Mouse (Mus musculus): Measurements from ENCODE around the gene Tgm5. TPM values are rescaled to one million over a fixed set of nuclear protein-coding genes. Genes with fewer than 3 reads are reported as not detected.
"Not testable (repeated sequence)": the region's sequence is repeated elsewhere in the genome, so short reads cannot be mapped to it uniquely, and the experiment has no call there.

Tgm5 gene
- polyA plus RNA-seq, 1 experiment from 2014 or later: 5.6 TPM

DNA sequence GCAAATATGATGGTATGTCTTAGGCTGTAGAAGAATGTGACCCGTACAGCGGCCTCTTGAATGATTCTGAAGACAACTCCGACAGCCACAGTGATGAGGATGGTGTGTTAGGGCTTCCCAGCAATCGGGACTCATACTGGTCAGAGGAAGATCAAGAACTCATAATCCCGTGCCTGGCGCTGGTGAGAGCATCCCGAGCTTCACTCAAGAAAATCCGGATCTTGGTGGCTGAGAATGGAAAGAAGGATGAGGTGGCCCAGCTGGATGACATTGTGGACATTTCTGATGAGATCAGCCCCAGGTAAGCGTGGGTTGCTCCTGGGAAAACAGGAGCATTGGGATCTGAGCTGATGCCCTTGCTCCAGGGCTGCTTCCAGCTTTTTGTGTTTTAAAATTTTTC lies 73.0 kb downstream of the Tgm5 start:
- Histone ChIP-seq H3K27ac (ENCODE audit: low read length) (no peak overlapping the region), H3K4me3 (ENCODE audit: low read length) (no peak overlapping the region), H3K4me2 (replicated peaks; ENCODE audit: low read depth, low read length) (no peak overlapping the region), H3K9ac (replicated peaks; ENCODE audit: low read length) (no peak overlapping the region), H3K27me3 (ENCODE audit: insufficient read depth, low read length) (no peaks in the 10 kb centered on the region), H3K9me3 (ENCODE audit: low read length) (no peaks in the 10 kb centered on the region), H3K4me1 (ENCODE audit: insufficient read depth, low read length) (peaks cover 8% of the 10 kb centered on the region), H3K36me3 (ENCODE audit: insufficient read depth, low read length) (peaks cover 16% of the 10 kb centered on the region)
- 90% methylated on average over 9 of the region's 9 CpGs for WGBS
- no peak for ATAC-seq (ENCODE audit: low FRiP score, low TSS enrichment)

DNA sequence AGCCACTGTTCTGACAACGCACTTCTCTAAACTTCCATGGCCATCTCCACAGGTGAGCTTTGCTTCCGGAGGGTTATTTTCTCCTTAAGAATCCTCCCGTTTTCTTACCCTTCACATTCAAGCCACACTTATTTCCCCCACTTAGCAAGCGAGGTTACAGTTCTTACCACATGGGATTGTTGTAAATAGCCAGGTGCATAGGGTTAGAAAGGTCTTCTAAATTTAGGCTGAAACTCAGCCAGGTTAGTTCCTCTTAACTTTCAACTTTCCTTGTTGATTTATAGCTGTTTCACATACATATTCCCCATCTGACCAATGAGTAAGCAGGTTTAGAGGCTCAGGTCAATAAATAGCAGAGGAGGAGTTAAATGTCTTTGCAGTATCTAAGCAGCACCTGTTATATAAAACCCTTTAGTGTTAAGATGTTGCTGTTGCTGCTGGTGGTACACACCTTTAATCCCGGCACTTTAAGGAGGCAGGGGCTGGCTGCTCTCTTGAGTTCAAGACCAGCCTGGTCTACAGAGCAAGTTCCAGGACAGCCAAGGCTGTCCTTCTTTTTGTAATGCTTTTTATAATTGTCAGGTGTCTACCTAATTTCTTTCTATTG lies 76.5 kb downstream of the Tgm5 start:
- peaks cover 10% of the 10 kb centered on the region for H3K36me3 ChIP-seq (ENCODE audit: insufficient read depth, low read length)
- no peaks in the 10 kb centered on the region for H3K27me3 ChIP-seq (ENCODE audit: insufficient read depth, low read length)
- H3K27ac ChIP-seq (ENCODE audit: low read length): no peak overlapping the region
- H3K9ac ChIP-seq (replicated peaks; ENCODE audit: low read length): peak overlapping the region; percentile 84
- H3K4me2 ChIP-seq (replicated peaks; ENCODE audit: low read depth, low read length): peak overlapping the region; percentile 76
- peak overlapping the region; percentile 96 for H3K4me3 ChIP-seq (ENCODE audit: low read length)
- H3K9me3 ChIP-seq (ENCODE audit: low read length): no peaks in the 10 kb centered on the region
- H3K4me1 ChIP-seq (ENCODE audit: insufficient read depth, low read length): peaks cover 8% of the 10 kb centered on the region
- no peak for ATAC-seq (ENCODE audit: low FRiP score, low TSS enrichment)
- 29% methylated on average over 5 of the region's 5 CpGs for WGBS

DNA sequence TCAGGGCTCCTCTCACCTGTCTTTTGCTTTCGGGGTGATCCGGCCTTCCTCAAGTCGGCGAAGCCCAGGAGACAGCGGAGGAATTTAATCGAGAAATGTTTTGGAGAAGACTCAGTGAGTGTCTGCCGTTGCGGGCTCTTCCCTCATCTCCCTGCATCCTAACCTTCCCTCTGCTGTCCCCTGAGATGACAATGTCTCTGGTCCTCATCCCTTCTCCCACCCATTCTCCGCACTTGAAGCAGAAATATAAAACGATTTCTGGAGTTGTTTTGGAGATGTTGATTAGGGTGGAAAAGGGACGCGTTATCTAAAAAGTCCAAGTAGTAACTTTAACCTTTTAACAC lies 77.0 kb downstream of the Tgm5 start:
- peak overlapping the region; percentile 96 for H3K4me3 ChIP-seq (ENCODE audit: low read length)
- peak overlapping the region; percentile 76 for H3K4me2 ChIP-seq (replicated peaks; ENCODE audit: low read depth, low read length)
- H3K9me3 ChIP-seq (ENCODE audit: low read length): no peaks in the 10 kb centered on the region
- peak overlapping the region; percentile 56; the same call in 1 of the 2 replicates for H3K27ac ChIP-seq (ENCODE audit: low read length)
- peaks cover 10% of the 10 kb centered on the region for H3K36me3 ChIP-seq (ENCODE audit: insufficient read depth, low read length)
- 0 out of 2 replicates have a peak, but pooled peaks have one; percentile 1 for ATAC-seq (ENCODE audit: low FRiP score, low TSS enrichment)
- WGBS: under 1% methylated on average over 12 of the region's 12 CpGs
- H3K4me1 ChIP-seq (ENCODE audit: insufficient read depth, low read length): peaks cover 8% of the 10 kb centered on the region
- no peaks in the 10 kb centered on the region for H3K27me3 ChIP-seq (ENCODE audit: insufficient read depth, low read length)
- peak overlapping the region; percentile 84 for H3K9ac ChIP-seq (replicated peaks; ENCODE audit: low read length)

DNA sequence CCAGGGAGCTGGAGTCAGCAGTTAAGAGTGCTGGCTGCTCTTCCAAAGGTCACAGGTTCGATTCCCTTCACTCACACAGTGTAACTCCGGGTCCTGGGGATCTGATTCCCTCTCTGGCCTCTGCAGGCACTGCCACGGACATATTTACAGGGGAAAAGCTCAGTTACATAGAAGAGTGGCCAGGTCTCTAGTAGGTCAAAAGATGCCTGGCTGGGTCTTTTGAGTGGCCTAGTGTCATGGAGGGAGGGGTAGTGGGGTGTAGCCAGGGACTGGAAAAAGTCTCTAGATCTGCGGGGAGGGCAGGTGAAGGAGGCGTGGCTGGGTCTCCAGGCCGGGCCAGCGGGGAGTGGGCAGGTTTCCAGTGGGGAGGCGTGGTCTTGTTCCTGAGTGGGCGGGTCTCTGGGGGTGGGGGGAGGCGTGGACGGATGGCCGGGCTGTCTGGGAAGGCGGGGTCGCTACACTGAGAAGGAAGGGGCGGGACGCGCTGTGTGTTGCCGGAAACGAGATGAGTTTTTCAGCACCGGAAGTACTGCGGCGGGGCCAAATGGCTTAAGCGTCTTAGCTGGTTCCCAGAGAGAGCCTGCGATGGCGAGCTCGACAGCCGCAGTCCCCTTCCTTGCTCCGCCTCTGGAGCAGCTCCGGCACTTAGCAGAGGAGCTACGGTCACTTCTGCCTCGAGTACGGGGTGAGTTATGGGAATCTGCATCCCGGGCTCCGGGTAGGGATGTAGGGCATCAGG lies 77.5 kb downstream of the Tgm5 start, which contains the start of gene Ccndbp1:
Gene Ccndbp1 (plus strand): TSS at position 479 of the 739 bp plus-strand sequence.
- peak within 1 kb of the TSS; percentile 96 for H3K4me3 ChIP-seq (ENCODE audit: low read length)
- peak within 1 kb of the TSS; percentile 84 for H3K9ac ChIP-seq (replicated peaks; ENCODE audit: low read length)
- H3K4me2 ChIP-seq (replicated peaks; ENCODE audit: low read depth, low read length): peak within 1 kb of the TSS; percentile 76
- peak; percentile 97 for ATAC-seq (ENCODE audit: low FRiP score, low TSS enrichment)
- peak within 1 kb of the TSS; percentile 64; the same call in 1 of the 2 replicates for H3K27ac ChIP-seq (ENCODE audit: low read length)
- peaks cover 8% of the 10 kb centered on the region for H3K4me1 ChIP-seq (ENCODE audit: insufficient read depth, low read length)
- H3K27me3 ChIP-seq (ENCODE audit: insufficient read depth, low read length): no peaks in the 10 kb centered on the region
- no peaks in the 10 kb centered on the region for H3K9me3 ChIP-seq (ENCODE audit: low read length)
- WGBS: 1% methylated on average over 34 of the region's 34 CpGs
- H3K36me3 ChIP-seq (ENCODE audit: insufficient read depth, low read length): peaks cover 10% of the 10 kb centered on the region

DNA sequence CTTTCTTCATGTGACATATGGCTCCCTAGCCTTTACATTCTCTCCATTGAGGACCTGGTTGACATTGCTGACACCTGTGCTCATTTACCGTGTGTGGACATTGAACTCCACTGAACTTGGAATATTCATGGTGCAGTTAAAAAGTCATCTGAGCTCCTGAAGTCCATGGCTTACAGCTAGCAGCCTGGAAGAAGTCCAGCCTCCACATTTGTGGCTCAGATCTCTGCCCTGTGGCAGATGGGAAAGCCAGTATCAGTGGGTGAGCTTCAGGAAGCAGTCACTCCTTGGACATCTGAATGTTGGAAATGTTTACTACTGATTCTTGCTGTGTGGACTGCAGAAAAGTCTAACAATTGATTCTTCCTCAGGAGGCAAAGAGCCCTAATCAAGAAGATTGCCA lies 78.7 kb downstream of the Tgm5 start:
- Histone ChIP-seq H3K9me3 (ENCODE audit: low read length) (no peaks in the 10 kb centered on the region), H3K36me3 (ENCODE audit: insufficient read depth, low read length) (peaks cover 5% of the 10 kb centered on the region; the same call in 1 of the 2 replicates), H3K27ac (ENCODE audit: low read length) (no peak overlapping the region), H3K4me2 (replicated peaks; ENCODE audit: low read depth, low read length) (no peak overlapping the region), H3K27me3 (ENCODE audit: insufficient read depth, low read length) (no peaks in the 10 kb centered on the region), H3K4me1 (ENCODE audit: insufficient read depth, low read length) (peaks cover 8% of the 10 kb centered on the region), H3K4me3 (ENCODE audit: low read length) (no peak overlapping the region), H3K9ac (replicated peaks; ENCODE audit: low read length) (no peak overlapping the region)
- WGBS: 75% methylated on average over 1 of the region's 1 CpGs
- no peak for ATAC-seq (ENCODE audit: low FRiP score, low TSS enrichment)

DNA sequence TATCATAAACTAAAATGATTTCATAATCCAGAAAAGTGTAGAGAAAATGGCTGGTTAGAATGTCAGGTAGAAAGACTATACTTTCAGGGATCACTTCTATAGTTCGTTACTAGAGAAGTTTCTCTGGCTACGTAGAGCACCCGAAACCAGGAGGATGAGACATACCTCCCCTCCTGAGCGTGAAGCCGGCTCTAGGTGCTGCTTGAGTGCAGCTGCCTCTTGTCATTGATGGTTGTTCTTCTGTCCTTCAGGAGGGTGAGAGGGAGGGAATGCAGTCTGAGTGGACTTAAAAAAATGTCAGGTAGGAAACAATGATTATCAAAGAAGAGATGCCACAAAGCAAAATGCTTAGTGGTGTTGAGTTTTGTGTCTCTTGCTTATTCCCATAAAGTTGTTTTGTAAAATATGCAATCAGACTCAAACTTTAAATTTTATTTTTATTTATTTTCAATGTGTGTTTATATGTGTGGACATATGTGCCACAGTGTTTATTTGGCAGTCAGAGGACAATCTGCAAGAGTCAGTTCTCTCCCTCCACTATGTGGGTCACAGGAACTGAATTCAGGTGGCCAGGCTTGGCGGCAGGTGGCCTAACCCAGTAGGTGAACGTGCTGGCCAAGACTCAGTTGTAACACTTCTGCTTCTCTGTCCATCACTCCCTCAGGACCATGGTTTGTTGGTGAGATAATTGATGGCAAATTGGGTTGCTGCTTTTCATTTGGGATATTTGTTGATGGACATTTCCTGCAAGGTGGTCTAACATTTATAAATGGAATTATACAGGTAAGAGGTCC lies 81.4 kb downstream of the Tgm5 start:
- no peak overlapping the region for H3K27ac ChIP-seq (ENCODE audit: low read length)
- H3K4me2 ChIP-seq (replicated peaks; ENCODE audit: low read depth, low read length): no peak overlapping the region
- H3K27me3 ChIP-seq (ENCODE audit: insufficient read depth, low read length): no peaks in the 10 kb centered on the region
- H3K4me3 ChIP-seq (ENCODE audit: low read length): no peak overlapping the region
- H3K4me1 ChIP-seq (ENCODE audit: insufficient read depth, low read length): peaks cover 5% of the 10 kb centered on the region
- no peak for ATAC-seq (ENCODE audit: low FRiP score, low TSS enrichment)
- 77% methylated on average over 7 of the region's 7 CpGs for WGBS
- H3K9ac ChIP-seq (replicated peaks; ENCODE audit: low read length): no peak overlapping the region
- no peaks in the 10 kb centered on the region for H3K9me3 ChIP-seq (ENCODE audit: low read length)
- no peaks in the 10 kb centered on the region for H3K36me3 ChIP-seq (ENCODE audit: insufficient read depth, low read length)

DNA sequence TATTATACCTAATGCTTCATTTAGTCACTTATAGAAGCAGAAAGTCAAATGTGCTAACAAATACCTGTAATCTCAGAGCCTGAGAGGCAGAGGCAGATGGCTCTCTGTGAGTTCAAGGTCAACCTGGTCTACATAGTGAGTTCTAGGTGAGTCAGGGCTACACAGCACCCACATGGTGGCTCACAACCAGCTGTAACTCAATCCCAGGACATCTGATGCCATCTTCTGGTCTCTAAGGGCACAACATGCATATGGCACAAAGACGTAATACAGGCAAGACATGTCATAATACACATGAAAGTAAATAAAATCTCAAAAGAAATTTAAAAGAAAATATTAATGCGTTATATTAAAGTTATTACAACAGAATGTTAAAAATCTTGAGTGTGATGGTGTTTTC lies 82.1 kb downstream of the Tgm5 start:
- Histone ChIP-seq H3K4me1 (ENCODE audit: insufficient read depth, low read length) (no peaks in the 10 kb centered on the region), H3K36me3 (ENCODE audit: insufficient read depth, low read length) (no peaks in the 10 kb centered on the region), H3K9ac (replicated peaks; ENCODE audit: low read length) (no peak overlapping the region), H3K4me3 (ENCODE audit: low read length) (no peak overlapping the region), H3K27ac (ENCODE audit: low read length) (no peak overlapping the region), H3K4me2 (replicated peaks; ENCODE audit: low read depth, low read length) (no peak overlapping the region), H3K9me3 (ENCODE audit: low read length) (no peaks in the 10 kb centered on the region), H3K27me3 (ENCODE audit: insufficient read depth, low read length) (no peaks in the 10 kb centered on the region)
- WGBS: 78% methylated on average over 2 of the region's 2 CpGs
- no peak for ATAC-seq (ENCODE audit: low FRiP score, low TSS enrichment)

DNA sequence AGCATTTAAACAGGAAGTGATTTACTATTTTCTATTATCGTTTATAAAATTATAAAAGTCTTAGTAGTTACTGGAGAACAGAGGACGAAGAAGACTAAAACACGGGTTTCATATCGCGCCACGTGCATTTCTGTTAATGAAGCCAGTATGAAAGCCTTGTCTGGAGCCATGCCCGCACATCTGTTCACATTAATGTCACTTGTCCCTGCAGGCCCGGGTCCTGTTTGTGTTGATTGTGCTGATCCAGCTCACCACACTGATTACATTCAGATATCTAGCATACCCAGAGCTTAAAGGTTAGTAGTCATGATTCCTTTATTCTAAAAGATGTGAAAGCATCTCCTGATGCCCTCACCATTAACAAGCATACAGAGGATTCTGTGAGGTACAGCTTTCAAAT lies 86.8 kb downstream of the Tgm5 start:
- H3K9me3 ChIP-seq (ENCODE audit: low read length): no peaks in the 10 kb centered on the region
- 94% methylated on average over 8 of the region's 8 CpGs for WGBS

DNA sequence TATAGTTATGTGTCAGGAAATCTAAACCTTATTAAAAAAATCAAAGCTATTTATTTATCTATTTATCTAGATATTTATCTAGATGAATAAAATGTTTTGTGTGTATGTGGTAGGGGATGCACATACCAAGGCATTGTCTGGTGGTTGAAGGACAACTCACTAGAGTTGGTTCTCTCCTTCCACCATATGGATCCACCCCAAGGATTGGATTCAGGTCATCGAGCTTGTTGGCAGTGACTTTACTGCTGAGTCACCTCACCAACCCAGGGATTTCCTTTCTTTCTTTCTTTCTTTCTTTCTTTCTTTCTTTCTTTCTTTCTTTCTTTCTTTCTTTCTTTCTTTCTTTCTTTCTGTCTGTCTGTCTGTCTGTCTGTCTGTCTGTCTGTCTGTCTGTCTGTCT lies 89.0 kb downstream of the Tgm5 start:
- H3K4me3 ChIP-seq (ENCODE audit: low read length); H3K4me2 ChIP-seq (replicated peaks; ENCODE audit: low read depth, low read length); H3K4me1 ChIP-seq (ENCODE audit: insufficient read depth, low read length); H3K27me3 ChIP-seq (ENCODE audit: insufficient read depth, low read length); ATAC-seq (ENCODE audit: low FRiP score, low TSS enrichment); H3K27ac ChIP-seq (ENCODE audit: low read length); H3K36me3 ChIP-seq (ENCODE audit: insufficient read depth, low read length); H3K9ac ChIP-seq (replicated peaks; ENCODE audit: low read length); H3K9me3 ChIP-seq (ENCODE audit: low read length): not testable (repeated sequence)
- WGBS: 78% methylated on average over 1 of the region's 1 CpGs

More for the DNA sequence above, 86.8 kb downstream of the Tgm5 start:
- no peak overlapping the region for H3K27ac ChIP-seq (ENCODE audit: low read length)
- no peak overlapping the region for H3K9ac ChIP-seq (replicated peaks; ENCODE audit: low read length)
- ATAC-seq (ENCODE audit: low FRiP score, low TSS enrichment): no peak
- H3K4me1 ChIP-seq (ENCODE audit: insufficient read depth, low read length): no peaks in the 10 kb centered on the region
- no peak overlapping the region for H3K4me3 ChIP-seq (ENCODE audit: low read length)
- H3K4me2 ChIP-seq (replicated peaks; ENCODE audit: low read depth, low read length): no peak overlapping the region
- no peaks in the 10 kb centered on the region for H3K36me3 ChIP-seq (ENCODE audit: insufficient read depth, low read length)
- no peaks in the 10 kb centered on the region for H3K27me3 ChIP-seq (ENCODE audit: insufficient read depth, low read length)
